Mouse (Mus musculus): ENCODE results near the gene D630003M21Rik. TPM values are rescaled to one million over a fixed set of nuclear protein-coding genes. Genes with fewer than 3 reads are reported as not detected.

Gene D630003M21Rik
- polyA plus RNA-seq, 1 experiment from 2014 or later, result 0.61 TPM

DNA sequence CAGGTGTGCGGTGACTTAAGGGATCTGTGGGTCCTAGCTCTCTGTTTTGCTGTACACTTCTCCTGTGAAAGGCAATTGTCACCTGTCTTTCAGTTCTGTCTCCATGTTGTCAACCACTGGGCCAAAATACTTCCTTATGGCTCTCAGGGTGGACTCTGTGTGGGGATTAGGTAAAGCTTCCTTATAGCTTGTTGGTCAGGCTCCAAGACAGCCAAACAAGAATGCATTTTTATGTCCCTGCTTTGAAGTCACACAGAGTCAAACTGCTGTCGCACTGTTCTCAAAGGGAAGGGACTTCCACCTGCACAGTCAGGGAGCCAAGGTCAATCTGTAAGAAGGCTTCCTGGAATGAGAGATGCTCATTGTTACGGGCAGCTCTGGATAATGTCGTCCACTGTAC is 50.9 kb downstream of the D630003M21Rik start:
- H3K36me3 ChIP-seq (replicated peaks), result no peaks in the 10 kb centered on the region
- peaks cover 51% of the 10 kb centered on the region for H3K4me1 ChIP-seq (replicated peaks)
- H3K9ac ChIP-seq, result no peak overlapping the region
- 68% methylated on average over 4 of the region's 4 CpGs for WGBS (ENCODE audit: insufficient replicate concordance)
- no peak overlapping the region for H3K27ac ChIP-seq (replicated peaks)
- no peak overlapping the region for H3K4me3 ChIP-seq (replicated peaks)
- no peak overlapping the region for H3K4me2 ChIP-seq
- no peak for ATAC-seq (ENCODE audit: insufficient read depth)
- H3K9me3 ChIP-seq (replicated peaks), result no peaks in the 10 kb centered on the region
- peaks cover 44% of the 10 kb centered on the region for H3K27me3 ChIP-seq

DNA sequence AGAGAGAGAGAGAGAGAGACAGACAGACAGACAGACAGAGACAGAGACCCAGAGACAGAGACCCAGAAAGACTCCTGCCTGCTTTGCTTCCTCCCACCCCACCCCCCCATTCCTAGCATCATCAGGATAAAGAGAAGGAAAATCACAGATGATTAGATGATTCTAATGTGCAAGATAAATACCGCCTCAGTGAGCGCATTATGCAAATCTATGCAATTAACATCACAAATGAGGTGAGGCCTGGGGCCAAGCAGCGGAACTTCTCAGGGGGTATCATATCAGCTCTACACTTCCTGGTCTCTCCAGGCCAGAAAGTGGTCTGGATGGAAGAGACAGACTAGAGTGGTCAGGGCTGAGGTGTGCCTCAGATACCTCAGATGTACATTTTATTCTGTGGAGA is 51.4 kb downstream of the D630003M21Rik start:
- no peak overlapping the region for H3K27ac ChIP-seq (replicated peaks)
- H3K9me3 ChIP-seq (replicated peaks), result no peaks in the 10 kb centered on the region
- no peak for ATAC-seq (ENCODE audit: insufficient read depth)
- H3K4me3 ChIP-seq (replicated peaks), result no peak overlapping the region
- peaks cover 44% of the 10 kb centered on the region for H3K27me3 ChIP-seq
- H3K36me3 ChIP-seq (replicated peaks), result no peaks in the 10 kb centered on the region
- peaks cover 51% of the 10 kb centered on the region for H3K4me1 ChIP-seq (replicated peaks)
- H3K4me2 ChIP-seq, result no peak overlapping the region
- WGBS (ENCODE audit: insufficient replicate concordance), result 75% methylated on average over 3 of the region's 3 CpGs
- no peak overlapping the region for H3K9ac ChIP-seq

DNA sequence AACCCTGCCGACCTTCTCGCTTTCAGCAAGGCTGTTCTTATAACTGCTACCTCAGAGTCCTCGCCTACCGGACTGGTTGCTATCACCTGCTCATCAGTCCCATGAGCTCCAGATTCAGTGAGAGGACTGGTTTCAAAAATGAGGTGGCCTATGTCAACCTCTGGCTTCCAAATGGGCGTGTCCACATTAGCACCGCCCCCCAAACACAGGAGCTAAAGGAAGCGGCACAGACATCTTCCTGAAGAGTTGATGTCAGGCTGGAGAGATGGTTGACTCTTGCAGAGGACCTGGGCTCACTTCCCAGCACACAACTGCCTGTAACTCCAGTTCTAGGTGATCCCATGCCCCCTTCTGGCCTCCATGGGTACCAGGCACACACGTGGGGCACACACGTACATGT is 52.3 kb downstream of the D630003M21Rik start:
- Histone ChIP-seq H3K4me3 (replicated peaks) (no peak overlapping the region), H3K36me3 (replicated peaks) (no peaks in the 10 kb centered on the region), H3K27ac (replicated peaks) (no peak overlapping the region), H3K4me1 (replicated peaks) (peaks cover 51% of the 10 kb centered on the region), H3K27me3 (peaks cover 44% of the 10 kb centered on the region), H3K4me2 (no peak overlapping the region), H3K9ac (no peak overlapping the region), H3K9me3 (replicated peaks) (no peaks in the 10 kb centered on the region)
- ATAC-seq (ENCODE audit: insufficient read depth), result no peak
- WGBS (ENCODE audit: insufficient replicate concordance), result 73% methylated on average over 9 of the region's 9 CpGs

DNA sequence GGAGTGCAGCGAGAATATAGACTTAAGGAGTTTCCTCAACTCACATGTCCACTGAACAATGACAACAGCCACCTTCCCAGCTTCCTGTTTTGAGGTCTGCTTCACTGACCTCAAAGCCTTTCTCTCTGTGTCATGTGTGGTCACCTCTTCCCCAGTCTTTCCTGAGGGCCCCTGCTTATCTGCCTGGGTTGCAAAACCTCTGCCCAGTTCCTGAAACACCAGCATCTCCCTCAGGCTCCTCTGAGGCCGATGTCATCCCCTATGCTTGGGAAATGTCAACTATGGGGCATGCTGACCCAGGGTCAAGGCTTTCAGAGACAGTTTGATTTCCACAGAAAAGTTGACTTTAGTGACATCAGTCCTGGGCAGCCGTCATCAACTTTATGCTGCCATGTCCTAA is 53.6 kb downstream of the D630003M21Rik start:
- 2% methylated on average over 3 of the region's 3 CpGs for WGBS (ENCODE audit: insufficient replicate concordance)
- no peaks in the 10 kb centered on the region for H3K36me3 ChIP-seq (replicated peaks)
- H3K4me1 ChIP-seq (replicated peaks), result peaks cover 51% of the 10 kb centered on the region
- ATAC-seq (ENCODE audit: insufficient read depth), result peak; percentile 69
- H3K4me2 ChIP-seq, result peak overlapping the region; percentile 29
- H3K9ac ChIP-seq, result no peak overlapping the region
- no peak overlapping the region for H3K4me3 ChIP-seq (replicated peaks)
- H3K27me3 ChIP-seq, result peaks cover 42% of the 10 kb centered on the region
- H3K9me3 ChIP-seq (replicated peaks), result no peaks in the 10 kb centered on the region
- peak overlapping the region; percentile 79 for H3K27ac ChIP-seq (replicated peaks)

DNA sequence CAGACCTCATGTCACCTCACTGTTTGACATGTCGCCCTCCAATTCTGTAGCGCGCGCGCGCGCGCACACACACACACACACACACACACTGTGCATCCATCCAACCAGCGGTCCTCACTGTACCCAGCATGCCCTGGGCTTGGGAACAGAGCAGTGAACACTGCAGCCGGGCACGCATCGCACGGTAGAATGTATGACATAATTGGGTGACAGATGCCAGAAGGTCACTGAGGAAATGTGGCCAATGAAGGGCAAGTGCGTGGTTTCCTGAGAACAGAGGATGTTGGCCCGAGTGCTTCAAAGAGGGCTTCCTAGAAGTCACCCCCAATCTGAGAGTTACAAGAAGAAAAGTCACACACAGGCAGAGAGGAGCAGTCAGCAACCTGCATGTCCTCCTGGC is 54.1 kb downstream of the D630003M21Rik start:
- Histone ChIP-seq H3K4me3 (replicated peaks) (no peak overlapping the region), H3K4me2 (peak overlapping the region; percentile 29), H3K4me1 (replicated peaks) (peaks cover 51% of the 10 kb centered on the region), H3K9me3 (replicated peaks) (no peaks in the 10 kb centered on the region), H3K27ac (replicated peaks) (peak overlapping the region; percentile 79), H3K27me3 (peaks cover 37% of the 10 kb centered on the region), H3K9ac (no peak overlapping the region), H3K36me3 (replicated peaks) (no peaks in the 10 kb centered on the region)
- 51% methylated on average over 15 of the region's 15 CpGs for WGBS (ENCODE audit: insufficient replicate concordance)
- peak; percentile 29 for ATAC-seq (ENCODE audit: insufficient read depth)

DNA sequence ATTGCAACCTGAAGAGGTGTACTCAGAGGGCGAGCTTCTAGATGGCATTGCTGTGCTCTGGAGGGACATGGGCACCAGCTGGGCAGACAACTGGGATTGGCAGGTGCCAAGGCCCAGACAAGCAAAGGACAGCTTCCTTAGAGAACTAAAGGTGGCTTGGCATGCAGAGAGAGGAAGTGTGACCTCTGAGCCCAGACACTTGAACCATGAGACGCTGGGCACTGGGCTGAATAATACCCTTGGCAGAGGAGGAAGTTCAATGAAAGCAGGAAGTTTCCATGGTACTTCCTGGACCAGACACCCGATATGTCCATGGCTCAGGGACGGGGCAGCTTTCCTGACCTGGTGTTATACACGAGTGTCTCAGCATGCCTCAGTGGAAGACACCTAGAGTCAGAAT is 54.6 kb downstream of the D630003M21Rik start:
- H3K27me3 ChIP-seq, result peaks cover 32% of the 10 kb centered on the region
- 25% methylated on average over 5 of the region's 5 CpGs for WGBS (ENCODE audit: insufficient replicate concordance)
- H3K27ac ChIP-seq (replicated peaks), result peak overlapping the region; percentile 79; the same call in 1 of the 2 replicates
- no peak overlapping the region for H3K9ac ChIP-seq
- peaks cover 46% of the 10 kb centered on the region for H3K4me1 ChIP-seq (replicated peaks)
- no peak overlapping the region for H3K4me2 ChIP-seq
- H3K4me3 ChIP-seq (replicated peaks), result no peak overlapping the region
- H3K9me3 ChIP-seq (replicated peaks), result no peaks in the 10 kb centered on the region
- no peak for ATAC-seq (ENCODE audit: insufficient read depth)
- H3K36me3 ChIP-seq (replicated peaks), result no peaks in the 10 kb centered on the region

DNA sequence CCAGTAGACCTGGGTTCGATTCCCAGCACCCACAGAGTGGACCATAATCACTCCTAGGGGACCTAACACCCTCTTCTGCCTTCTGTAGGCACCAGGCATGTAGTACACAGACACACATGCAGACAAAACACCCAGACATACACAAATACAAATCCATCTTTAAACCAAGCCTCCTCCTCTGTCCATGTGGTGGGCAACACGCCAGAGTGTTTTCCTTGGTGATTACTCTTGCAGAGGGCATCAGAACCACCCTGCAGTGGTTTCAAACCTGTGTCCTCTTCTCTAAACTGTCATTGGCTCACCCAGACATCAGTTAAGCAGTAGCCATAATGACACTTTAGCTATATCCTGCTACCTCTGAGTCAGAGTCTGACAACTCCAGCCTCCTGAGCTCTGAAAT is 58.6 kb downstream of the D630003M21Rik start:
- 44% methylated on average over 2 of the region's 2 CpGs for WGBS (ENCODE audit: insufficient replicate concordance)
- peaks cover 18% of the 10 kb centered on the region for H3K27me3 ChIP-seq
- no peaks in the 10 kb centered on the region for H3K36me3 ChIP-seq (replicated peaks)
- H3K4me1 ChIP-seq (replicated peaks), result peaks cover 43% of the 10 kb centered on the region
- H3K4me3 ChIP-seq (replicated peaks), result no peak overlapping the region
- no peaks in the 10 kb centered on the region for H3K9me3 ChIP-seq (replicated peaks)
- H3K27ac ChIP-seq (replicated peaks), result no peak overlapping the region
- H3K9ac ChIP-seq, result no peak overlapping the region
- no peak overlapping the region for H3K4me2 ChIP-seq
- ATAC-seq (ENCODE audit: insufficient read depth), result no peak

DNA sequence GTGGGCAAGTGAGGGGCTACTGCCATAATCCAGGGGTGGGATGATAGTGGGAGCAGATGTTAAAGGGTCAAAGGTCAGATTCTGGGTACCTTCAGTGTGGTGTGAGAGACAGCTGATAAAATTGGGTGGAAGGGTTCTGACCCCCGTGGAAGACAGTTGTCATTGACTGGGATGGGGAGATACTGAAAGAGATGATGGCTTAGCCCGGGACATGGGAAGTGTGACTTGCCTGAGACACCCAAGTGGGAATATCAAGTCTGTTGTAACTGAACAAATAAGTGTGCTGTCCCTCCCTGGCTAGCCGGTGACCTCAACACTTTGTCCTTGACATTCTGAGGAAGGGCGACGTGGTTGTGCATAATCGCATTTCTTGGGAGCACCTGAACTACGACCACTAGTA is 59.3 kb downstream of the D630003M21Rik start:
- no peak overlapping the region for H3K4me3 ChIP-seq (replicated peaks)
- H3K27me3 ChIP-seq, result peaks cover 11% of the 10 kb centered on the region
- no peaks in the 10 kb centered on the region for H3K36me3 ChIP-seq (replicated peaks)
- no peak overlapping the region for H3K9ac ChIP-seq
- 69% methylated on average over 7 of the region's 7 CpGs for WGBS (ENCODE audit: insufficient replicate concordance)
- ATAC-seq (ENCODE audit: insufficient read depth), result no peak
- H3K4me1 ChIP-seq (replicated peaks), result peaks cover 37% of the 10 kb centered on the region
- no peak overlapping the region for H3K27ac ChIP-seq (replicated peaks)
- H3K4me2 ChIP-seq, result no peak overlapping the region
- no peaks in the 10 kb centered on the region for H3K9me3 ChIP-seq (replicated peaks)

DNA sequence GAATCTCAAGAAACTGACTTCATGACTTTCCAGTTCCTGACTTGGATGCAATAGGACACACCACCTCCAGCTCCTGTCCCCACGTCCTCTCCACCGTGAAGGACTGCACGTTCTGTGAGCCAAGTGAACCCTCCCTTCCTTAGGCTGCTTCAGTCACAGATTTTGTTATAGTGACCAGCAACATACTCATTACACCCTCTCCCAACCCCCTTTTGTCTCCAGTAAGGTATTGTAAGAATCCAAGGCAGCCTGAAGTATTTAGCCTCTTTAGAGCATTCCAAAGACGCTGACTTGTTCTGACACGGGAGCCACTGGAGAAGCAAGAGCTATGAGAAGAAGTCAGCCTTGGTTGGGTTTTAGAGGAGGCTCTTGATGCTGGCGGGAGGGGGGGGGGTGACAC is 59.7 kb downstream of the D630003M21Rik start:
- Histone ChIP-seq H3K36me3 (replicated peaks) (no peaks in the 10 kb centered on the region), H3K4me1 (replicated peaks) (peaks cover 32% of the 10 kb centered on the region), H3K4me3 (replicated peaks) (no peak overlapping the region), H3K9me3 (replicated peaks) (no peaks in the 10 kb centered on the region), H3K4me2 (no peak overlapping the region), H3K27me3 (peaks cover 7% of the 10 kb centered on the region), H3K9ac (no peak overlapping the region), H3K27ac (replicated peaks) (no peak overlapping the region)
- no peak for ATAC-seq (ENCODE audit: insufficient read depth)
- WGBS (ENCODE audit: insufficient replicate concordance), result 66% methylated on average over 6 of the region's 6 CpGs

DNA sequence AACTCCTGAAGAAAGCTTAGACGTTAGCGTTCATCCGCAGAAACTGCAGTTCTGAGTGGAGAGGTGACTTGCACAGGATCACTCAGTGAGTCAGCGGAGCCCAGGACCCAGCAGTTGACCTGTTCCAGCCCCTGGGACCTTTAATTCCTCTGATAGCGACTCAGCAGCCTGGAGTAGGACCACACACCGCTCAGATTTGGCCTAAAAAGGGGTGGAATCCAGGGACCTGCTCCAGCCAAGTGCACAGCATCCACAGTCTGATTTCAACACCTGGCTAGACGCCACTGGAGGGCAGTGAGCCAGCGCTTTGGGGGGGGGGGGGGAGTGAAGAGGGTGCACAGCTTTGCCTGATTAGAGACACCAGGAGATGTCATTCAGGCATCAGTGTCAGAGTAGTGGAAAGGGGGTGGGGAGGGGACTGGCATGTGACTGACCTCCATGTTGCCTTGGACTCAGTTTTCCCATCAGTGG is 60.2 kb downstream of the D630003M21Rik start:
- H3K36me3 ChIP-seq (replicated peaks), result no peaks in the 10 kb centered on the region
- H3K4me2 ChIP-seq, result no peak overlapping the region
- 0 out of 2 replicates have a peak, but pooled peaks cover 3% of the 10 kb centered on the region for H3K27me3 ChIP-seq
- ATAC-seq (ENCODE audit: insufficient read depth), result 0 out of 2 replicates have a peak, but pooled peaks have one; percentile 15
- H3K9ac ChIP-seq, result no peak overlapping the region
- 60% methylated on average over 8 of the region's 8 CpGs for WGBS (ENCODE audit: insufficient replicate concordance)
- H3K9me3 ChIP-seq (replicated peaks), result no peaks in the 10 kb centered on the region
- no peak overlapping the region for H3K4me3 ChIP-seq (replicated peaks)
- H3K4me1 ChIP-seq (replicated peaks), result peaks cover 27% of the 10 kb centered on the region
- no peak overlapping the region for H3K27ac ChIP-seq (replicated peaks)

DNA sequence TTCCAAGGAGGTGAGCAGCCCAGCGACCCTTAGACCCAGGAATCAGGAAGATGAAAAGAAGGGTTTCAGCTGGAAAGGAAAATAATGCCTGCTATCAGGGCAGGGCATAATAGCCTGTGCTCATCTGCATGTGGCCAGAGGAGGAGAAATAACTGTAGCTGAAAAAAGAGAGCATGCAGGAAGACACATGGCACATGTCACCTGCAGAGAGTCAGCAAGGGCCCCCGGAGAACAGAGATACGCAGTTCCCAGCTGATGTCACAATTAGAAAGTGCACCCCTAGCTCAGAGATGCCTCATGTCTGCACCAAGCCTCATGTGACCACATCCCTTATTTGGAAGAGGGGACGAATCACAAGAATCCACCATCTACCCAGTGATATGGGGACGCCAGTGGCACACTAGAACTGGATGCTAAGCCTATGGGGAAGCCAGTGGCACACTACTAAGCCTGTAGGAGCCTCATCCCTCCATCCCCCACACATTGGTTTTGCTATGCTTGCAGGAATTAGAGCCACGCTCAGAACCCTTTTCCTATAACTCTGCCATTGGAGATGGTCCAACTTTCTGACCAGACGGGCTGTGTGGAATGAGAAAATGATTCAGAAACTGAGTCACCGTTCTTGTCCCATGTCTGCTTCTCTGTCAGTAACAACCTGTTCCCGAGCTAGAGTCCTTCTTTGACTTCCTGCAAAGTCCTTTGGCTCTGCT is 61.4 kb downstream of the D630003M21Rik start:
- Histone ChIP-seq H3K27ac (replicated peaks) (no peak overlapping the region), H3K9me3 (replicated peaks) (no peaks in the 10 kb centered on the region), H3K4me3 (replicated peaks) (no peak overlapping the region), H3K27me3 (no peaks in the 10 kb centered on the region), H3K36me3 (replicated peaks) (no peaks in the 10 kb centered on the region), H3K9ac (no peak overlapping the region), H3K4me1 (replicated peaks) (peaks cover 32% of the 10 kb centered on the region), H3K4me2 (no peak overlapping the region)
- no peak for ATAC-seq (ENCODE audit: insufficient read depth)
- 37% methylated on average over 9 of the region's 9 CpGs for WGBS (ENCODE audit: insufficient replicate concordance)

DNA sequence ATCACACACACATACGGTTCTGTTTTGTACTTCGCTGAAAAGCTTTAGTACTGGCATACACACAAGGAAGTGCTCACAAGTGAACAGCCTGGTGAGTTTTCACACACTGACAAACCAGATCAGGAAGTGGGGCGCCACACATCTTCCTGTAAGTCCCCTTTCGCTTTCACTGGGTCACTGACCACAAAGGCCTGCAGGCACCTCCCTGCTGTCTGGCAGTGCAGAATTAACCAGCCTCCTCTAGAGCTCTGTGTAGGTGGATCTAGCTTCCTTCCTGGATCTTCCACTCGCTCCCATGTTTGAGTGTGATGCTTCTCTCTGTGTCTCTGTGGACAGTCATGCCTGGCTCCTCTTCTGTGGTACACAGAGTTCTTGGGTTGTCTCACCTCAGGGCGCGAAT is 62.4 kb downstream of the D630003M21Rik start:
- 23% methylated on average over 7 of the region's 7 CpGs for WGBS (ENCODE audit: insufficient replicate concordance)
- Histone ChIP-seq H3K4me2 (no peak overlapping the region), H3K9ac (no peak overlapping the region), H3K27ac (replicated peaks) (no peak overlapping the region), H3K27me3 (no peaks in the 10 kb centered on the region), H3K4me3 (replicated peaks) (no peak overlapping the region), H3K4me1 (replicated peaks) (peaks cover 41% of the 10 kb centered on the region), H3K9me3 (replicated peaks) (no peaks in the 10 kb centered on the region), H3K36me3 (replicated peaks) (no peaks in the 10 kb centered on the region)
- ATAC-seq (ENCODE audit: insufficient read depth), result 0 out of 2 replicates have a peak, but pooled peaks have one; percentile 17
